Mouse (Mus musculus): ENCODE results near the gene Tmem95. TPM values are rescaled to one million over a fixed set of nuclear protein-coding genes. Genes with fewer than 3 reads are reported as not detected.

Tmem95 gene
- total and polyA plus RNA-seq, 2 experiments from 2014 or later: not detected

GRCm38 (mm10) chr11:69915667-69916627 lies 38.1 kb upstream of the Tmem95 start:
- Histone ChIP-seq H3K4me2 (ENCODE audit: low read depth, low read length) (no peak overlapping the region), H3K36me3 (replicated peaks; ENCODE audit: control insufficient read depth, insufficient read depth, low read length) (peaks cover 61% of the 10 kb centered on the region), H3K9me3 (replicated peaks; ENCODE audit: control insufficient read depth, low read length) (no peaks in the 10 kb centered on the region), H3K4me3 (ENCODE audit: low read depth, low read length) (no peak overlapping the region), H3K27me3 (ENCODE audit: control insufficient read depth, insufficient read depth, low read length) (no peaks in the 10 kb centered on the region), H3K4me1 (ENCODE audit: control insufficient read depth, insufficient read depth) (peaks cover 24% of the 10 kb centered on the region), H3K27ac (ENCODE audit: low read depth) (no peak overlapping the region), H3K9ac (replicated peaks; ENCODE audit: low read depth, low read length) (no peak overlapping the region)
- 50% methylated on average over 5 of the region's 5 CpGs for WGBS
- TF ChIP-seq EP300 (IDR thresholded peaks at IDR 0.05; ENCODE audit: low read depth) (no peak), CTCF (IDR thresholded peaks at IDR 0.05; ENCODE audit: low read depth) (no peak)
- no peak for DNase-seq (ENCODE audit: low spot score)
- no peak for ATAC-seq (ENCODE audit: insufficient read depth, low read depth)

- no peak for ATAC-seq (ENCODE audit: insufficient read depth, low read depth)
- Histone ChIP-seq H3K4me1 (ENCODE audit: control insufficient read depth, insufficient read depth) (peaks cover 24% of the 10 kb centered on the region), H3K27ac (ENCODE audit: low read depth) (no peak overlapping the region)
Observed at GRCm38 (mm10) chr11:69914917-69915430, 37.2 kb upstream of the Tmem95 start.

GRCm38 (mm10) chr11:69914372-69914764 lies 36.5 kb upstream of the Tmem95 start:
- peak overlapping the region; percentile 94 for H3K4me2 ChIP-seq (ENCODE audit: low read depth, low read length)
- no peak for DNase-seq (ENCODE audit: low spot score)
- H3K36me3 ChIP-seq (replicated peaks; ENCODE audit: control insufficient read depth, insufficient read depth, low read length): peaks cover 77% of the 10 kb centered on the region
- 1% methylated on average over 17 of the region's 17 CpGs for WGBS
- peak overlapping the region; percentile 88 for H3K27ac ChIP-seq (ENCODE audit: low read depth)
- ATAC-seq (ENCODE audit: insufficient read depth, low read depth): peak; percentile 2; the same call in 1 of the 2 replicates
- H3K9me3 ChIP-seq (replicated peaks; ENCODE audit: control insufficient read depth, low read length): no peaks in the 10 kb centered on the region
- no peaks in the 10 kb centered on the region for H3K27me3 ChIP-seq (ENCODE audit: control insufficient read depth, insufficient read depth, low read length)
- no peak for TF ChIP-seq CTCF (IDR thresholded peaks at IDR 0.05; ENCODE audit: low read depth)
- peak overlapping the region; percentile 82 for H3K9ac ChIP-seq (replicated peaks; ENCODE audit: low read depth, low read length)
- H3K4me3 ChIP-seq (ENCODE audit: low read depth, low read length): peak overlapping the region; percentile 89
- H3K4me1 ChIP-seq (ENCODE audit: control insufficient read depth, insufficient read depth): peaks cover 21% of the 10 kb centered on the region

More at GRCm38 (mm10) chr11:69914917-69915430, 37.2 kb upstream of the Tmem95 start:
- Histone ChIP-seq H3K4me2 (ENCODE audit: low read depth, low read length) (peak overlapping the region; percentile 94), H3K9ac (replicated peaks; ENCODE audit: low read depth, low read length) (no peak overlapping the region), H3K9me3 (replicated peaks; ENCODE audit: control insufficient read depth, low read length) (no peaks in the 10 kb centered on the region), H3K4me3 (ENCODE audit: low read depth, low read length) (peak overlapping the region; percentile 89), H3K27me3 (ENCODE audit: control insufficient read depth, insufficient read depth, low read length) (no peaks in the 10 kb centered on the region), H3K36me3 (replicated peaks; ENCODE audit: control insufficient read depth, insufficient read depth, low read length) (peaks cover 71% of the 10 kb centered on the region)
- 32% methylated on average over 9 of the region's 9 CpGs for WGBS
- no peak for DNase-seq (ENCODE audit: low spot score)
- TF ChIP-seq CTCF (IDR thresholded peaks at IDR 0.05; ENCODE audit: low read depth): no peak
- TF ChIP-seq EP300 (IDR thresholded peaks at IDR 0.05; ENCODE audit: low read depth): no peak

GRCm38 (mm10) chr11:69913554-69914371 lies 35.9 kb upstream of the Tmem95 start, which contains the start of gene Gps2:
Gene Gps2 (plus strand): TSS chr11:69913888.
- 2% methylated on average over 61 of the region's 61 CpGs for WGBS
- peak; percentile 90 for ATAC-seq (ENCODE audit: insufficient read depth, low read depth)
- Histone ChIP-seq H3K4me3 (ENCODE audit: low read depth, low read length) (peak within 1 kb of the TSS; percentile 89), H3K27ac (ENCODE audit: low read depth) (peak within 1 kb of the TSS; percentile 88), H3K4me2 (ENCODE audit: low read depth, low read length) (peak within 1 kb of the TSS; percentile 94), H3K36me3 (replicated peaks; ENCODE audit: control insufficient read depth, insufficient read depth, low read length) (peaks cover 79% of the 10 kb centered on the region), H3K27me3 (ENCODE audit: control insufficient read depth, insufficient read depth, low read length) (no peaks in the 10 kb centered on the region), H3K4me1 (ENCODE audit: control insufficient read depth, insufficient read depth) (peaks cover 16% of the 10 kb centered on the region), H3K9ac (replicated peaks; ENCODE audit: low read depth, low read length) (peak within 1 kb of the TSS; percentile 82), H3K9me3 (replicated peaks; ENCODE audit: control insufficient read depth, low read length) (no peaks in the 10 kb centered on the region)
- no peak; the same call in 1 of the 2 replicates for TF ChIP-seq EP300 (IDR thresholded peaks at IDR 0.05; ENCODE audit: low read depth)
- TF ChIP-seq CTCF (IDR thresholded peaks at IDR 0.05; ENCODE audit: low read depth): no peak
- DNase-seq (ENCODE audit: low spot score): peak; percentile 94
